Mouse (Mus musculus) thymus, postnatal 14 days (tissue): ENCODE data around the gene Mink1.
"Not testable (repeated sequence)": the region's sequence is repeated elsewhere in the genome, so short reads cannot be mapped to it uniquely, and the experiment has no call there.

Experiments
- DNase-seq: peaks from one replicate; pipeline ENCODE4 v3.0.0; 2021

The Mink1 gene

GRCm38 (mm10) chr11:70561937-70562286 lies 769 bp upstream of the Mink1 start:
- no peak for DNase-seq

GRCm38 (mm10) chr11:70562995-70563469 lies 351 bp downstream of the Mink1 start:
- DNase-seq: no peak

GRCm38 (mm10) chr11:70563470-70564275 lies 992 bp downstream of the Mink1 start:
- peak; percentile 57 for DNase-seq

- DNase-seq: no peak
These were observed 1.7 kb downstream of the Mink1 start for GRCm38 (mm10) chr11:70564276-70564873.

GRCm38 (mm10) chr11:70566586-70566985 lies 3.9 kb downstream of the Mink1 start:
- DNase-seq: no peak

- not testable (repeated sequence) for DNase-seq
These were observed 7.9 kb downstream of the Mink1 start for GRCm38 (mm10) chr11:70570614-70571013.

GRCm38 (mm10) chr11:70571641-70572040 lies 9.0 kb downstream of the Mink1 start:
- DNase-seq: no peak

- DNase-seq: no peak
These were observed 9.7 kb downstream of the Mink1 start for GRCm38 (mm10) chr11:70572348-70572902.

GRCm38 (mm10) chr11:70573872-70574271 lies 11.2 kb downstream of the Mink1 start:
- no peak for DNase-seq

- DNase-seq: no peak
These were observed 14.5 kb downstream of the Mink1 start for GRCm38 (mm10) chr11:70577201-70577600.

GRCm38 (mm10) chr11:70578962-70579361 lies 16.3 kb downstream of the Mink1 start:
- no peak for DNase-seq

- peak; percentile 39 for DNase-seq
These were observed 17.2 kb downstream of the Mink1 start for GRCm38 (mm10) chr11:70579710-70580357.

- no peak for DNase-seq
These were observed 17.7 kb downstream of the Mink1 start for GRCm38 (mm10) chr11:70580358-70580720.

GRCm38 (mm10) chr11:70580921-70581320 lies 18.2 kb downstream of the Mink1 start:
- peak; percentile 15 for DNase-seq

GRCm38 (mm10) chr11:70582196-70582595 lies 19.5 kb downstream of the Mink1 start:
- DNase-seq: no peak

GRCm38 (mm10) chr11:70583022-70583714 lies 20.5 kb downstream of the Mink1 start:
- DNase-seq: no peak

- DNase-seq: no peak
These were observed 21.1 kb downstream of the Mink1 start for GRCm38 (mm10) chr11:70583775-70584174.

- DNase-seq: no peak
These were observed 22.8 kb downstream of the Mink1 start for GRCm38 (mm10) chr11:70585457-70585856.

- no peak for DNase-seq
These were observed 23.6 kb downstream of the Mink1 start for GRCm38 (mm10) chr11:70586261-70586660.

GRCm38 (mm10) chr11:70586954-70587353 lies 24.3 kb downstream of the Mink1 start:
- DNase-seq: no peak

- DNase-seq: no peak
These were observed 29.1 kb downstream of the Mink1 start for GRCm38 (mm10) chr11:70591733-70592132.

- no peak for DNase-seq
These were observed 31.7 kb downstream of the Mink1 start for GRCm38 (mm10) chr11:70594253-70594989.
